Mouse (Mus musculus): ENCODE data around the gene F2rl2.

DNA sequence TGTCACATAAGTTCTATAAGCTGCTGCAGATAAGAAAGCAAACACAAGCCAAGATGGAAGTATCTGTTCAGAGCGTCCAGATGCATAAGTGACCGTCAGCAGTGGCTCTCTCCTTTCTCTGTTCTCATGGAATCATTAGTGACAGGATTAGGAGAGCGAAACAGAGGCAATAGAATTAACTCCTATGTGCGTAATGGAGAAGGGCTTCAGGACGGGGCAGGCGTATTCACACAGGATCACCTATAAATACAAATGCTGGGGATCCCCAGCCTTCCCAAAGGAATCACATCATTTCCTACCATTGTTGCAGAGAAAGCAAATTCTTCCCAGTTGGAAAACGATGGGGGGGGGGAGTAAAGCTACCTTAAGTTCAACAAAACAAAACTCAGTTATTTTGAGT, 37.2 kb upstream of the F2rl2 start:
- TF ChIP-seq EP300 (IDR thresholded peaks at IDR 0.05; ENCODE audit: insufficient read depth, low read depth, low read length) (no peak), CTCF (IDR thresholded peaks at IDR 0.05; ENCODE audit: low read depth, low read length) (no peak)
